Mouse (Mus musculus) forebrain, embryonic 13.5 days (tissue): ENCODE data around the gene Mrpl33. TPM values are rescaled to one million over a fixed set of nuclear protein-coding genes. Genes with fewer than 3 reads are reported as not detected.

Source experiments
- ATAC-seq: fragments of 200-750 bp; cut with Nextera tagmentation; 2 replicates; pipeline ENCODE4 v1.8.0; 2017
- H3K27ac ChIP-seq: fragments of 300-500 bp; sonication (generic); 2 replicates; pipeline ENCODE4 v1.5.1; 2015; ENCODE audit warnings: inconsistent platforms, mild to moderate bottlenecking, moderate library complexity
- H3K27me3 ChIP-seq: fragments of 300-500 bp; sonication (generic); 2 replicates; pipeline ENCODE4 v1.6.1; 2015; ENCODE audit warnings: mild to moderate bottlenecking, inconsistent platforms
- H3K36me3 ChIP-seq: fragments of 300-500 bp; sonication (generic); 2 replicates; pipeline ENCODE4 v1.6.1; 2015; ENCODE audit warnings: mild to moderate bottlenecking, inconsistent platforms; ENCODE audit not compliant: poor library complexity, severe bottlenecking
- H3K4me1 ChIP-seq: fragments of 300-500 bp; sonication (generic); 2 replicates; pipeline ENCODE4 v1.6.1; 2015; ENCODE audit warnings: inconsistent platforms
- H3K4me2 ChIP-seq: fragments of 300-500 bp; sonication (generic); 2 replicates; pipeline ENCODE4 v1.6.1; 2015; ENCODE audit warnings: inconsistent platforms, mild to moderate bottlenecking, moderate library complexity
- H3K4me3 ChIP-seq: fragments of 300-500 bp; sonication (generic); 2 replicates; pipeline ENCODE4 v1.5.1; 2015; ENCODE audit warnings: mild to moderate bottlenecking, inconsistent platforms
- H3K9ac ChIP-seq: fragments of 300-500 bp; sonication (generic); 2 replicates; pipeline ENCODE4 v1.6.1; 2015; ENCODE audit warnings: mild to moderate bottlenecking, inconsistent platforms
- H3K9me3 ChIP-seq: fragments of 300-500 bp; sonication (generic); replicated peaks from 2 replicates; pipeline ENCODE4 v1.6.1; 2016; ENCODE audit warnings: inconsistent platforms
- WGBS: fragments of 180-500 bp; shearing (Covaris S2); methylation state at CpG from one replicate; pipeline ENCODE4 v1.1.7; 2015; 5-methylcytosine and 5-hydroxymethylcytosine counted together
- polyA plus RNA-seq: library from polyadenylated mRNA; unstranded; fragments of >200 nt; fragmentation: Nextera tagmentation; extraction: Ambion mirVana; gene quantifications from 2 replicates; pipeline ENCODE4 v1.2.1, GENCODE M21; 2015

Gene Mrpl33
- polyA plus RNA-seq, 1 experiment from 2014 or later: 254 TPM

- Histone ChIP-seq H3K4me1 (no peaks in the 10 kb centered on the region), H3K4me2 (no peak overlapping the region), H3K9ac (no peak overlapping the region), H3K4me3 (no peak overlapping the region), H3K36me3 (no peaks in the 10 kb centered on the region), H3K9me3 (no peaks in the 10 kb centered on the region), H3K27me3 (no peaks in the 10 kb centered on the region), H3K27ac (no peak overlapping the region)
- 36% methylated on average over 2 of the region's 2 CpGs for WGBS
- no peak for ATAC-seq
These were observed 89.3 kb downstream of the Mrpl33 start for GRCm38 (mm10) chr5:31686040-31686439.

- 89% methylated on average over 3 of the region's 3 CpGs for WGBS
- no peak for ATAC-seq
- Histone ChIP-seq H3K4me1 (no peaks in the 10 kb centered on the region), H3K27ac (no peak overlapping the region), H3K4me3 (no peak overlapping the region), H3K9ac (no peak overlapping the region), H3K4me2 (no peak overlapping the region), H3K36me3 (no peaks in the 10 kb centered on the region), H3K27me3 (no peaks in the 10 kb centered on the region), H3K9me3 (no peaks in the 10 kb centered on the region)
These were observed 91.2 kb downstream of the Mrpl33 start for GRCm38 (mm10) chr5:31687972-31688371.

GRCm38 (mm10) chr5:31693191-31693590 is 96.5 kb downstream of the Mrpl33 start:
- no peak overlapping the region for H3K9ac ChIP-seq
- peaks cover 7% of the 10 kb centered on the region for H3K4me1 ChIP-seq
- H3K4me2 ChIP-seq: no peak overlapping the region
- H3K27ac ChIP-seq: no peak overlapping the region
- H3K4me3 ChIP-seq: no peak overlapping the region
- no peaks in the 10 kb centered on the region for H3K36me3 ChIP-seq
- ATAC-seq: no peak
- no peaks in the 10 kb centered on the region for H3K9me3 ChIP-seq
- H3K27me3 ChIP-seq: no peaks in the 10 kb centered on the region

GRCm38 (mm10) chr5:31696971-31697643 is 100.4 kb downstream of the Mrpl33 start, which contains the start of gene Rbks:
TSS of gene Rbks (minus strand) at chr5:31697627.
- peaks cover 13% of the 10 kb centered on the region for H3K4me1 ChIP-seq
- H3K27ac ChIP-seq: peak within 1 kb of the TSS; percentile 87
- H3K4me3 ChIP-seq: peak within 1 kb of the TSS; percentile 67
- H3K27me3 ChIP-seq: no peaks in the 10 kb centered on the region
- ATAC-seq: peak; percentile 54
- no peaks in the 10 kb centered on the region for H3K36me3 ChIP-seq
- no peaks in the 10 kb centered on the region for H3K9me3 ChIP-seq
- peak within 1 kb of the TSS; percentile 85 for H3K9ac ChIP-seq
- peak within 1 kb of the TSS; percentile 78 for H3K4me2 ChIP-seq
- 7% methylated on average over 18 of the region's 18 CpGs for WGBS

- Histone ChIP-seq H3K4me3 (peak within 1 kb of the TSS; percentile 67), H3K9ac (peak within 1 kb of the TSS; percentile 85), H3K4me1 (peaks cover 13% of the 10 kb centered on the region), H3K4me2 (peak within 1 kb of the TSS; percentile 78), H3K27ac (peak within 1 kb of the TSS; percentile 87), H3K36me3 (no peaks in the 10 kb centered on the region), H3K27me3 (no peaks in the 10 kb centered on the region), H3K9me3 (no peaks in the 10 kb centered on the region)
- under 1% methylated on average over 71 of the region's 71 CpGs for WGBS
- ATAC-seq: peak; percentile 96
These were observed 101.0 kb downstream of the Mrpl33 start, which contains the start of gene Babam2 for GRCm38 (mm10) chr5:31697644-31698296. TSS of gene Babam2 (plus strand) at chr5:31697684.

- H3K9ac ChIP-seq: peak overlapping the region; percentile 85
- ATAC-seq: peak; percentile 86
- peaks cover 13% of the 10 kb centered on the region for H3K4me1 ChIP-seq
- H3K27me3 ChIP-seq: no peaks in the 10 kb centered on the region
- H3K27ac ChIP-seq: peak overlapping the region; percentile 87
- H3K9me3 ChIP-seq: no peaks in the 10 kb centered on the region
- no peaks in the 10 kb centered on the region for H3K36me3 ChIP-seq
- peak overlapping the region; percentile 67 for H3K4me3 ChIP-seq
- H3K4me2 ChIP-seq: peak overlapping the region; percentile 78
- 6% methylated on average over 16 of the region's 16 CpGs for WGBS
These were observed 101.6 kb downstream of the Mrpl33 start for GRCm38 (mm10) chr5:31698297-31698726.

GRCm38 (mm10) chr5:31698931-31699330 is 102.2 kb downstream of the Mrpl33 start:
- no peak overlapping the region for H3K27ac ChIP-seq
- H3K4me1 ChIP-seq: peaks cover 13% of the 10 kb centered on the region
- H3K36me3 ChIP-seq: no peaks in the 10 kb centered on the region
- WGBS: 32% methylated on average over 4 of the region's 4 CpGs
- no peaks in the 10 kb centered on the region for H3K9me3 ChIP-seq
- no peak overlapping the region for H3K9ac ChIP-seq
- peak overlapping the region; percentile 78; the same call in 1 of the 2 replicates for H3K4me2 ChIP-seq
- H3K4me3 ChIP-seq: no peak overlapping the region
- no peaks in the 10 kb centered on the region for H3K27me3 ChIP-seq
- ATAC-seq: no peak

- peaks cover 13% of the 10 kb centered on the region for H3K4me1 ChIP-seq
- no peaks in the 10 kb centered on the region for H3K36me3 ChIP-seq
- no peak overlapping the region for H3K4me3 ChIP-seq
- no peak overlapping the region for H3K9ac ChIP-seq
- no peak overlapping the region for H3K27ac ChIP-seq
- no peaks in the 10 kb centered on the region for H3K27me3 ChIP-seq
- H3K9me3 ChIP-seq: no peaks in the 10 kb centered on the region
- ATAC-seq: no peak
- no peak overlapping the region for H3K4me2 ChIP-seq
These were observed 102.7 kb downstream of the Mrpl33 start for GRCm38 (mm10) chr5:31699397-31699796.

GRCm38 (mm10) chr5:31704971-31705370 is 108.2 kb downstream of the Mrpl33 start:
- ATAC-seq: no peak
- no peaks in the 10 kb centered on the region for H3K9me3 ChIP-seq
- H3K27me3 ChIP-seq: no peaks in the 10 kb centered on the region
- no peak overlapping the region for H3K27ac ChIP-seq
- 91% methylated on average over 5 of the region's 5 CpGs for WGBS
- no peak overlapping the region for H3K4me2 ChIP-seq
- H3K4me3 ChIP-seq: no peak overlapping the region
- no peaks in the 10 kb centered on the region for H3K36me3 ChIP-seq
- no peak overlapping the region for H3K9ac ChIP-seq
- H3K4me1 ChIP-seq: no peaks in the 10 kb centered on the region

- no peaks in the 10 kb centered on the region for H3K4me1 ChIP-seq
- H3K36me3 ChIP-seq: no peaks in the 10 kb centered on the region
- H3K9ac ChIP-seq: no peak overlapping the region
- 84% methylated on average over 4 of the region's 4 CpGs for WGBS
- H3K27me3 ChIP-seq: no peaks in the 10 kb centered on the region
- no peak overlapping the region for H3K4me3 ChIP-seq
- H3K9me3 ChIP-seq: no peaks in the 10 kb centered on the region
- H3K27ac ChIP-seq: no peak overlapping the region
- ATAC-seq: no peak
- no peak overlapping the region for H3K4me2 ChIP-seq
These were observed 110.1 kb downstream of the Mrpl33 start for GRCm38 (mm10) chr5:31706826-31707225.

GRCm38 (mm10) chr5:31709389-31709788 is 112.7 kb downstream of the Mrpl33 start:
- Histone ChIP-seq H3K27me3 (no peaks in the 10 kb centered on the region), H3K4me2 (no peak overlapping the region), H3K9ac (no peak overlapping the region), H3K4me1 (no peaks in the 10 kb centered on the region), H3K9me3 (no peaks in the 10 kb centered on the region), H3K4me3 (no peak overlapping the region), H3K36me3 (no peaks in the 10 kb centered on the region), H3K27ac (no peak overlapping the region)
- ATAC-seq: no peak
- 57% methylated on average over 1 of the region's 1 CpGs for WGBS

GRCm38 (mm10) chr5:31713280-31713711 is 116.6 kb downstream of the Mrpl33 start:
- H3K27me3 ChIP-seq: no peaks in the 10 kb centered on the region
- no peaks in the 10 kb centered on the region for H3K36me3 ChIP-seq
- H3K4me2 ChIP-seq: no peak overlapping the region
- no peaks in the 10 kb centered on the region for H3K4me1 ChIP-seq
- no peak overlapping the region for H3K4me3 ChIP-seq
- H3K9ac ChIP-seq: no peak overlapping the region
- H3K27ac ChIP-seq: no peak overlapping the region
- no peaks in the 10 kb centered on the region for H3K9me3 ChIP-seq
- no peak for ATAC-seq
- 90% methylated on average over 2 of the region's 2 CpGs for WGBS
